Mouse (Mus musculus) spleen, adult 2 months (tissue): ENCODE data around the gene Cd3eap.

Experiments
- CTCF ChIP-seq: fragments of 200-500 bp; IDR thresholded peaks from 2 replicates; pipeline ENCODE4 v1.5.1; 2011; ENCODE audit warnings: mild to moderate bottlenecking, inconsistent platforms; ENCODE audit not compliant: insufficient read depth, insufficient read length, insufficient replicate concordance; ENCODE audit errors: extremely low read depth
- POLR2A ChIP-seq: fragments of 200-500 bp; IDR thresholded peaks from 2 replicates; pipeline ENCODE4 v1.6.1; 2011; ENCODE audit warnings: low read depth, low read length, inconsistent platforms

DNA sequence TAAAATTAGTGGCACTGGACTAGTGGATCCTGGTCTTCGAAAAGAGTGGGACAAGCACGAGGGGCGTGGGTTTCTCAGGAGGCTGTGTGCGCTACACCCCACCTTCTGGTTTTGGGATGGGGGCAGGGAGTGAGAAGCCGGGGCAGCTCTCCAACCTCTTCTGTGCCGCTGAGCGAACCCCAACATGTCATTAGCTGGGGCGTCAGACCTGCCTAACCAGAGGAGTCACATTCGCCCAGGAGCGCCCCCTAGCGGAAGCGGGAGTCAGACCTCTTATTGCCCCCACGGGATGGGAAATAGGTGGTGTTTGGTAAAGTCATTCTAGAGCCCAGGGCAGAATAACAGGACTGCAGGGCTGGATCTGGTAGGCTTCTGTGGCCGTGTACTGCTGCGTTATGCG lies 2.4 kb upstream of the Cd3eap start:
- TF ChIP-seq CTCF (peak; percentile 63; the same call in 1 of the 2 replicates), POLR2A (no peak)
